Mouse (Mus musculus) left cerebral cortex, postnatal 25 days (tissue): ENCODE data around the gene Abcf1. TPM values are rescaled to one million over a fixed set of nuclear protein-coding genes. Genes with fewer than 3 reads are reported as not detected.

ENCODE experiments used
- DNase-seq, 2 experiments: peaks; one replicate each; pipeline ENCODE4 v3.0.0; 2022; ENCODE audit warnings: low spot score in 2 of 2, mixed read lengths in 1 of 2
- intact Hi-C: fragments of 180-260 bp; cut with DNase I; formaldehyde crosslinking; loops from one replicate; pipeline ENCODE4 v1.15.1; 2025
- total RNA-seq, 2 experiments: library from RNA; stranded (reverse); gene quantifications; 2 replicates each; pipeline ENCODE4 v1.2.3; 2021

Abcf1 gene
- total RNA-seq, 2 experiments from 2014 or later, result 76.7 to 82.6 TPM

- DNase-seq, result no peak
- intact Hi-C loops, result no loop called here
Measured at GRCm38 (mm10) chr17:35923281-35923680, 46.3 kb downstream of the Abcf1 start.

DNA sequence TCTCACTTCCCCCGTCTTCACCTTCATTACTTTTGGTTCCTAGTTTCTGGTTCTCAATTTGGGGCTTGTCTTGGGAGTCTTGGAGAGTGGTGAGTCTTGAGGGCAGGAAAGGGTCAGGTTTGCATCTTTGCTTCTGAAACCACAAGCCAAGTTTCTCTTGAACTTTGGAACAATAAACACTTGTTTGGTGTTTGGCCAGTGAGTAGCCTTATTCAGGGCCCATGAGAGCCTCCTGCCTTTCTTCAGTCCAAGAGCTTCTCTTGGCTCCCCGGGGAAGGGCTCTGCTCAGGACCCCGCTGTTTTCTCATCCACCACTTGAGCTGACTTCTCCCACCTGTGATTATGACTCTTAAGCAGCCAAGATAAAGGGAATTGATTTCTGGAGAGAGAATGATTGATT is 47.0 kb downstream of the Abcf1 start:
- no peak for DNase-seq
- intact Hi-C loops, result no loop called here

- intact Hi-C loops, result no loop called here
- no peak for DNase-seq
Measured at GRCm38 (mm10) chr17:35921710-35922109, 47.9 kb downstream of the Abcf1 start.

GRCm38 (mm10) chr17:35920862-35921562 is 48.5 kb downstream of the Abcf1 start:
- DNase-seq, result peak in 1 of 2 experiments; percentile 59
- intact Hi-C loops, result no loop called here

DNA sequence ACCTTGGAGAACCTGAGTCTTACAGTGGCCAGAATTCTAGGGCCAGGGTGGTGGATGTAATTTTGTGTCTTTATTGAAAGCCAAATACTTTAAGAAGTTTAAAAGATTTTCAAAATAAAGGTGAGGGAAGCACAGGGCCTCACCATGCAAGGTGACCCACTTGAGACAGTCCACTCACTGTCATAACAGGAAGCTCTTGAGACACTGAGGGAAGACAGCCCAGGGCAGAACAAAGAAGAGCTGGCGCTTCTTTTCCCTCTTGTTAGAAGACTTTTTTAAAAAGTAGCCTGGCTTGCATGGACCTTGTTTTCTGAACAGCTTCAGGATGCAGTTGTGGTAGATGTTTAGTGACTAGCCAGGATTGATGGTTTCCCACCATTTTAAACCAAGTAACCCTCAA is 49.2 kb downstream of the Abcf1 start:
- DNase-seq, result no peak
- intact Hi-C loops, result no loop called here

GRCm38 (mm10) chr17:35919864-35920301 is 49.7 kb downstream of the Abcf1 start:
- intact Hi-C loops, result loop anchor here (5.0 kb wide), 1 partner anchor 83 kb away; the partner anchor contains the start of gene Tubb5
- DNase-seq, result no peak

DNA sequence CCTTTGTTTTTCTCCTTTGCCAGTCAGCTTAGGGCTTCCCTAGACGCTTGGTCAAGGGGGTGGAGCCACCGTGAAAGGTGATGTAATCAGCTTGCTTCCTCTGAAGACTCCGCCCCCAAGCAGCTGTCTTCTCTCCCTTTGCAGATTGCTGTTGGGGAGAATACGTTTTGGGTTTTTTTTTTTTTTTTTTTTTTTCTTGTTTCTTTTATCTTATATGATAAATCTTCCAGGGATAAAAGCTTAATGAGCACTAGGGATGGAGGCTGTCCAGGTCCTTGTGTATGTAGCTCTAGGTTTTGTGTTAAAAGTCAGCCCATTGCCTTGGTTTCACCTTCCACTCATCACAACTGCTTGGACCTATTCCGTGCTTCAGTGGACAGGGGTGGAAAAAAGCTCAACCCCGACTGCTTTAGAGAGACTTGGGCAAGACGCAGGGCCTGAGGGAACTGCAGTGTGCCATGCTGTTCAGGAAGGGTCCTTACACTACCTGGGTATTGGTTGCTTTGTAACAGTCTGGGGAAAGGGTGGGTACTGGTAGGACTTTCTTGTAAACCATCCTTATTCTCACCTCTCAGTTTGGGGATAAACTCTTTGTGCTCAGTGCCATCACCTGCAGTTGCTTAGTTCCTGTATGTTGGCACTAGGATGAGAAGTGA is 50.4 kb downstream of the Abcf1 start:
- DNase-seq, result peak; percentile 93 to 98
- intact Hi-C loops, result loop anchor here (5.0 kb wide), 1 partner anchor 82 kb away; the partner anchor contains the start of gene Tubb5

GRCm38 (mm10) chr17:35918276-35919059 is 51.1 kb downstream of the Abcf1 start:
- intact Hi-C loops, result loop anchor here (5.0 kb wide), 1 partner anchor 81 kb away; the partner anchor contains the start of gene Tubb5
- DNase-seq, result peak in 1 of 2 experiments; percentile 69

GRCm38 (mm10) chr17:35917463-35918251 is 51.9 kb downstream of the Abcf1 start:
- DNase-seq, result peak; percentile 62 to 74
- intact Hi-C loops, result loop anchor here (5.0 kb wide), 1 partner anchor 80 kb away; the partner anchor contains the start of gene Tubb5

DNA sequence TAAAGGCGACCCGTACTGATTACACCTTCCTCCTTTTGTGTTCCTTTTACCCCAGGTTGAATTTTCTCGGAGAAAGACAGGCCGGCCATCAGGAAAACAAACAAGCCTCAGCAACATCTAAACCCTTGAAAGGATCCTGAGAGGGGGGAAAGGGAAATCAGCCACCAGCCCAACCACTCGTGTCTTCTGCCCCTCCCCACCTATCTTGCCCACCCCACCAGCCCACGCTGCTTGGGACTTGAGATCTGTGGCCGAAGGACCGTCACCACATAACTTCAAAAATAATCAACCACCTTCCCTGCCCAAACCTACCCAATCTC is 52.5 kb downstream of the Abcf1 start:
- peak in 1 of 2 experiments; percentile 43 for DNase-seq
- intact Hi-C loops, result loop anchor here (5.0 kb wide), 1 partner anchor 80 kb away; the partner anchor contains the start of gene Tubb5

GRCm38 (mm10) chr17:35916297-35917142 is 53.0 kb downstream of the Abcf1 start, which contains the start of the genes Mrps18b and Ppp1r10:
Mrps18b (minus strand) TSS chr17:35916389.
Ppp1r10 (plus strand) TSS chr17:35916434.
- peak; percentile 100 for DNase-seq
- intact Hi-C loops, result loop anchor here (5.0 kb wide), 1 partner anchor 79 kb away; the partner anchor contains the start of gene Tubb5

DNA sequence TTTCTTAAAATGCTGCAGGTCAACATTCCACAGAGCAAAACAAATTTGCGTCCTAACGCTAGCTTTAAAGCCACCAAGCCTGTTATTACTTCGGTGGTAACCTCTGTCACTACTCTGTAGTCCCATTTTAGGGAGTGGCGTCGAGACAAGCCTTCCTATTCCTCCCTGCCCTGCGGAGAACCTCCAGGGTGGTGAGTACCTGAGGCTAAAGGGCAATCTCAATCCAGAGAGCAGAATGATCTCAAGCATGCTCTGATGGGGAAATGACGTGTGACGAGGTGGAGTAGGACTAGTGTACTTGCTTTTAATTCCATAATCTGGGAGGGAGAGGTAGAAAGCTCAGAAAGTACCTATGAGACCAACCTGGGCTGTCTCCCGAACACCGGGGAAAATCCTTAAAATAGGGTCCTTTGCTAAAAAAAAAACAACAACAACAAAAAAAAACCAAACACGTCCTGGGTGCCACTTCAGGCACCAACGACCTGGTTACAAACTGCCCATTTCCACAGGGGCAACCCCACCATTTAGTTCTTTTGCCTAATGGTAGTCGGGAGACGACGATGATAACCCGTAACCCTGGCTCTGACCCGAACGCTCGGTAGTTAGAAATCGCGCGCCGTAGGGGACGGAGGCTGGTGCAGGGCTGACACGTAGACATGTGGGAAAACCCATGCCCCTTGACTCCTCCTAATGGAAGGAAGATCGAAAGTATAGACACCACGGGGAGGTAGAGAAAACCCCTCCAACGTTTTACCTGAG is 53.8 kb downstream of the Abcf1 start:
- DNase-seq, result no peak
- intact Hi-C loops, result loop anchor here (5.0 kb wide), 1 partner anchor 78 kb away; the partner anchor contains the start of gene Tubb5

GRCm38 (mm10) chr17:35914975-35915374 is 54.6 kb downstream of the Abcf1 start:
- intact Hi-C loops, result loop anchor here (5.0 kb wide), 1 partner anchor 78 kb away; the partner anchor contains the start of gene Tubb5
- no peak for DNase-seq

GRCm38 (mm10) chr17:35909919-35910369 is 59.6 kb downstream of the Abcf1 start, which contains the start of gene Atat1:
Atat1 (minus strand) TSS chr17:35910075.
- intact Hi-C loops, result no loop called here

DNA sequence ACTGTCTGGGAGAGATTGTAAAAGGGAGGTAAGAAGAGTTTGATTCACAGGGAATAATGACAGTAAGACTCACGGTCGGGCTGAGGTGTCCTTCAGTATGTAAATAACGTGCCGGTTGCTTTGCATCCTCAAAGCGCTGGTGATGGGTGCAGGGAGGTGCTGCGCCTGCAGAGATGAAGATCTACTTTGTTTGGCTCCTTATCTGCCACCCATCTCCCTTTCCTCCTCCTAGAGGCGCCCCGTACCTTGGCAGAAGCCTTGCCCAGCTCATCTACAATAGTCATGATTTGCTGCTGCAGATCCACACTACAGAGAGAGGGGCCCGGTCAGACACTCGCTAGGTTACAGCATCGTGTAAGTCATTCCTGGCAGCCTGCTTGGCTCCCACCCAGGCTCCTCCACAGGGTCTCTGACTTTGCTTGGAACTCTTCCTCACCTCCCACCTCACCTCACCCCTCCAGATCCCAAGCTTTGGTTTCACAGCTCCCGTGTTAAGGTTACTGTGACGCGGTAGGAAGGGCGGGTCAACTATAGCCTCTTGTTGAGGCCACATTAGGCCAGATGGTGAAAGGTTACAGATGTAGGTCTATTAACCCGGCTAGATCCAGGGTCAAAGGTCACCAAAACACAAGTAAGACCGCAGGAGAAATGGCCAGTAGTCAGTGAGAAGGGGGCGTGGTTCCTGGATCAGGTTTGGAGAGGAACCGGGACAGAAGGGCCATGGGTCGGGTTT is 60.2 kb downstream of the Abcf1 start:
- intact Hi-C loops, result no loop called here
- DNase-seq, result no peak

More at GRCm38 (mm10) chr17:35909919-35910369, 59.6 kb downstream of the Abcf1 start, which contains the start of gene Atat1:
- DNase-seq, result peak; percentile 93 to 95

- DNase-seq, result no peak
- intact Hi-C loops, result no loop called here
Measured at GRCm38 (mm10) chr17:35907609-35908008, 62.0 kb downstream of the Abcf1 start.
